ENCODE assay signal across 13 mouse cellular contexts in genomic region chr19:28616487-28616886, GRCm38 (mm10).
"Had no signal": no experiment of that assay in that cellular context is flagged by ENCODE, and none has a peak within 500 bp of the region (broad histone marks: within the 10 kb centered on the region; RNA-seq: fewer than 3 reads in every experiment).

No protein-coding gene starts in this region.

- ATAC-seq: midbrain, embryonic 15.5 days had no signal

- H3K9ac ChIP-seq: lung, embryonic 14.5 days; midbrain, embryonic 12.5 days; midbrain, embryonic 15.5 days; neural tube, embryonic 12.5 days; stomach, embryonic 15.5 days had no signal

- H3K27me3 ChIP-seq: megakaryocyte, embryonic 14.5 days; neural tube, embryonic 12.5 days; stomach, embryonic 15.5 days had no signal

- H3K27ac ChIP-seq: macrophage; midbrain, embryonic 12.5 days; midbrain, embryonic 15.5 days; neural tube, embryonic 12.5 days; stomach, embryonic 15.5 days; stomach, postnatal 0 days had no signal

- H3K4me1 ChIP-seq: megakaryocyte, embryonic 14.5 days; midbrain, embryonic 15.5 days; neural tube, embryonic 12.5 days; stomach, embryonic 15.5 days had no signal

- DNase-seq: lung, adult 18-20 months; lung, embryonic 14.5 days; lung, postnatal 10 days; right cerebral cortex, postnatal 14 days; thymus, adult 2 months; thymus, postnatal 25 days had no signal

- H3K9me3 ChIP-seq: midbrain, embryonic 12.5 days; midbrain, embryonic 15.5 days; neural tube, embryonic 12.5 days; stomach, embryonic 15.5 days had no signal

- H3K36me3 ChIP-seq: midbrain, embryonic 12.5 days; midbrain, embryonic 15.5 days; neural tube, embryonic 12.5 days; stomach, embryonic 15.5 days had no signal

- H3K4me3 ChIP-seq: megakaryocyte, embryonic 14.5 days; midbrain, embryonic 12.5 days; midbrain, embryonic 15.5 days; neural tube, embryonic 12.5 days; stomach, embryonic 15.5 days had no signal

- H3K4me2 ChIP-seq: lung, embryonic 14.5 days; midbrain, embryonic 12.5 days; midbrain, embryonic 15.5 days; neural tube, embryonic 12.5 days; stomach, embryonic 15.5 days had no signal
